Mouse (Mus musculus): ENCODE data around the gene Ccdc194. TPM values are rescaled to one million over a fixed set of nuclear protein-coding genes. Genes with fewer than 3 reads are reported as not detected.
A peak's percentile ranks its signal among the peaks of the same experiment; 100 is the strongest.
"Not testable (repeated sequence)": the region's sequence is repeated elsewhere in the genome, so short reads cannot be mapped to it uniquely, and the experiment has no call there.

Ccdc194 gene
- total and polyA plus RNA-seq, 2 experiments from 2014 or later, result 0.27 TPM; not detected in 1

DNA sequence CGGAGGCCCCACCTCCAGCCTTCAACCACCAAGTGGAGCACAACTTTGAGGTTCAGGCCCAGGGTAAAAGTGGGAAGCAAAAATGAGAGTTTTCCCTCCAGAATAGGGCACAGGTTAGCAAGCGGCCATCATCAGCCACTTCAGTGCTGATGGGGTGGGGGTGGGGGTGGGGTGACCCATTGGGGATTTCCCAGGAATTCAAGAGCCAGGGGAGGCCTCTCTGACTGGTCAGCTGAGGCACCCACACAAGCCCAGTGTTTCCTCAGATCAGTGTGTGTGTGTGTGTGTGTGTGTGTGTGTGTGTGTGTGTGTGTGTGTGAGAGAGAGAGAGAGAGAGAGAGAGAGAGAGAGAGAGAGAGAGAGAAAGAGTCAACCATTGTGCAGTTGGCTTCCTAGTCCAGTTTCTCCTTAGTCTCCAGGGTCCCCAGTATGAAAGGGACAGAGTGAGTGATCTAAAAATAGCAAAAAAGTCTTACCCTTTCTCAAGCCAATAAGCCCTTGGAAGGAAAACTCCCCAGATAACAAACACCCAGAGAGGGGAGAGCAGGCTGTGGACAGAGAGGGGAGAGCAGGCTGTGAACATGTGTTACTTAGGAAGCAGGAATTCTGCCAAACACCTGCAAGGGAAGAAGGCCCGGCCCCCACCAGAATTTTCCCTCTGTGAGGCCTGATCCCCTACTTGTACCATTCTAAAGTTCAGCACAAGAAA is 1.8 kb upstream of the Ccdc194 start:
- H3K4me3 ChIP-seq (ENCODE audit: low read depth, low read length), result no peak overlapping the region
- no peak for TF ChIP-seq CTCF (IDR thresholded peaks at IDR 0.05)
- H3K4me2 ChIP-seq (ENCODE audit: low read depth, low read length, poor library complexity, severe bottlenecking), result no peak overlapping the region
- no peaks in the 10 kb centered on the region for H3K9me3 ChIP-seq (ENCODE audit: low read length)
- ATAC-seq (ENCODE audit: low FRiP score) (no peak), DNase-seq (ENCODE audit: low spot score) (no peak)
- H3K9ac ChIP-seq (replicated peaks; ENCODE audit: low read length, poor library complexity, severe bottlenecking), result no peak overlapping the region
- no peaks in the 10 kb centered on the region for H3K36me3 ChIP-seq (ENCODE audit: insufficient read depth, low read length)
- 48% methylated on average over 3 of the region's 3 CpGs for WGBS
- no peaks in the 10 kb centered on the region for H3K4me1 ChIP-seq (ENCODE audit: insufficient read depth, low read length)
- H3K27me3 ChIP-seq (ENCODE audit: insufficient read depth, low read length), result peaks cover 17% of the 10 kb centered on the region
- H3K27ac ChIP-seq (ENCODE audit: low read depth, low read length), result no peak overlapping the region

DNA sequence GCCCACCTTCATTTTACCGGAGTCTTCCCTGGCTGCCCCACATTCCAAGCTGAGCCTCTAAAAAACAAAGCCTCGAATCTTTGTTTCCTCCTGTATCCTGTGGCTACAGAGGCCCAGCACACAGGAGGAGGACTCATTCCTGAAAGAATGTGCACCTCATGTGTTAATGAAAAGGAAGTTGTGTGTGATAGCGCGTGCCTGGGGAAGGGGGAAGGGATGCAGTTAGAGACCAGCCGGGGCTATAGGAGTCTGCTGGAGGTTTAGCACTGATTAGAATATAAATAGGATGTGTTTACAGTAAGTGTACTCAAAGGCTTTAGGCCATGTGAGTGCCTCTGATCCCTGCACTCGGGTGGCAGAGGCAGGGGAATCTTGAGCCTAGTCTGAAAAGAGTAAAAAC is 761 bp upstream of the Ccdc194 start:
- Histone ChIP-seq H3K9me3 (ENCODE audit: low read length) (no peaks in the 10 kb centered on the region), H3K27ac (ENCODE audit: low read depth, low read length) (no peak overlapping the region), H3K4me3 (ENCODE audit: low read depth, low read length) (no peak overlapping the region), H3K9ac (replicated peaks; ENCODE audit: low read length, poor library complexity, severe bottlenecking) (no peak overlapping the region), H3K4me1 (ENCODE audit: insufficient read depth, low read length) (no peaks in the 10 kb centered on the region), H3K4me2 (ENCODE audit: low read depth, low read length, poor library complexity, severe bottlenecking) (no peak overlapping the region), H3K27me3 (ENCODE audit: insufficient read depth, low read length) (peaks cover 17% of the 10 kb centered on the region), H3K36me3 (ENCODE audit: insufficient read depth, low read length) (no peaks in the 10 kb centered on the region)
- WGBS, result 14% methylated on average over 6 of the region's 6 CpGs
- ATAC-seq (ENCODE audit: low FRiP score) (no peak), DNase-seq (ENCODE audit: low spot score) (no peak)
- no peak for TF ChIP-seq CTCF (IDR thresholded peaks at IDR 0.05)

GRCm38 (mm10) chr8:71521634-71522033 is 3.9 kb downstream of the Ccdc194 start:
- Histone ChIP-seq H3K4me2 (ENCODE audit: low read depth, low read length, poor library complexity, severe bottlenecking) (peak overlapping the region; percentile 20; the same call in 1 of the 2 replicates), H3K4me1 (ENCODE audit: insufficient read depth, low read length) (no peaks in the 10 kb centered on the region), H3K4me3 (ENCODE audit: low read depth, low read length) (no peak overlapping the region), H3K9me3 (ENCODE audit: low read length) (no peaks in the 10 kb centered on the region), H3K27ac (ENCODE audit: low read depth, low read length) (no peak overlapping the region), H3K9ac (replicated peaks; ENCODE audit: low read length, poor library complexity, severe bottlenecking) (no peak overlapping the region), H3K36me3 (ENCODE audit: insufficient read depth, low read length) (no peaks in the 10 kb centered on the region), H3K27me3 (ENCODE audit: insufficient read depth, low read length) (peaks cover 15% of the 10 kb centered on the region; the same call in 1 of the 2 replicates)
- ATAC-seq (ENCODE audit: low FRiP score), result peak; percentile 90
- peak; percentile 95 for DNase-seq (ENCODE audit: low spot score)
- TF ChIP-seq CTCF (IDR thresholded peaks at IDR 0.05), result peak; percentile 92
- WGBS, result 4% methylated on average over 17 of the region's 17 CpGs

DNA sequence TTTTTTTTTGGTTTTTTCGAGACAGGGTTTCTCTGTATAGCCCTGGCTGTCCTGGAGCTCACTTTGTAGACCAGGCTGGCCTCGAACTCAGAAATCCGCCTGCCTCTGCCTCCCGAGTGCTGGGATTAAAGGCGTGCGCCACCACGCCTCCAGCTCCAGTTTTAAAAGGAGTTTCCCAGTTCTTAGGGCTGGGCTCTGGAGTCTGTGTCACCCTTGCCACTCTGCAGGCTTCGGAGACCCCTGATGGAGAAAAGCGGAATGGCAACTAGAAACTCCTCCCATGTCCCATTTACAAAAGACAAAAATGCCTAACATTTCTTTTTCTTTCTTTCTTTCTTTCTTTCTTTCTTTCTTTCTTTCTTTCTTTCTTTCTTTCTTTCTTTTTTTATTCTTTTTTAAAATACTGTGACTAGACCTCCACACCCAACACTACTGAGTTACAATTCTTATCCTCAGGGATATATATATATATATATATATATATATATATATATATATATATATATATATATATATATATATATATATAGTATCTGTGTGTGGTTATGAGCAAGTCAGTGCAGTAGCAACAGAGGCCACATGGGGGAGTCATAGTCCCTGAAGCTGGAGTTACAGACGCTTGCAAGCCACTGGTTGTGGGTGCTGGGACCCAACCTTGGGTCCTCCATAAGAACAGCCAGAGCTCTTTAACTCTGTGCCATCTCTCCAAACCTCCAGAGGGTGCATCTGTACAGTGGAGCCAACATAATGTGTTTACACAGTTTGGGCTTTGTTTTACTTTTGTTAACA is 6.3 kb downstream of the Ccdc194 start:
- H3K4me1 ChIP-seq (ENCODE audit: insufficient read depth, low read length), result not testable (repeated sequence)
- TF ChIP-seq CTCF (IDR thresholded peaks at IDR 0.05), result peak; percentile 70
- 42% methylated on average over 9 of the region's 10 CpGs for WGBS

DNA sequence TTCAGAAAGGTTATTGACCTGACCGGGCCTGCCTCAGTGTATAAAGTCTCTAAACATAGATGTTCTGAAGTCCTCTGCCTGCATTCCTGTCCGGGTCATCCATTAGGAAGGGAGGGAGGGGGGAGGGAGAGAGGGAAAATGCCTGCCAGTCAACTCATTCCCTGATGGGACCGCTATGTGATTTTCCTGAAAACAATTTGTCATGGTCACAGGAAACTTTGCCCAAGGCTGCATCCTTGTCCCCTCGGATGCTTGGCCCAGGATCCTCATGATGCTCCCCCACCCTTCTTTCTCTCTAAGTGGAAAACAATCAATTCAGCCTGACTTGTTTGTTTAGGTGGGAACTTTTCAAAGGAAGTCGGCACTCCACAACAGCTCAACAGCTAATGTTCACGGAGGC is 8.7 kb downstream of the Ccdc194 start:
- H3K9me3 ChIP-seq (ENCODE audit: low read length), result no peaks in the 10 kb centered on the region
- H3K4me2 ChIP-seq (ENCODE audit: low read depth, low read length, poor library complexity, severe bottlenecking), result no peak overlapping the region
- H3K4me3 ChIP-seq (ENCODE audit: low read depth, low read length), result no peak overlapping the region
- no peaks in the 10 kb centered on the region for H3K36me3 ChIP-seq (ENCODE audit: insufficient read depth, low read length)
- 0 out of 2 replicates have a peak, but pooled peaks cover 4% of the 10 kb centered on the region for H3K27me3 ChIP-seq (ENCODE audit: insufficient read depth, low read length)
- H3K4me1 ChIP-seq (ENCODE audit: insufficient read depth, low read length), result no peaks in the 10 kb centered on the region
- TF ChIP-seq CTCF (IDR thresholded peaks at IDR 0.05), result no peak
- no peak for ATAC-seq (ENCODE audit: low FRiP score)
- DNase-seq (ENCODE audit: low spot score), result no peak
- 24% methylated on average over 6 of the region's 6 CpGs for WGBS
- no peak overlapping the region for H3K27ac ChIP-seq (ENCODE audit: low read depth, low read length)
- no peak overlapping the region for H3K9ac ChIP-seq (replicated peaks; ENCODE audit: low read length, poor library complexity, severe bottlenecking)

More for the DNA sequence above, 6.3 kb downstream of the Ccdc194 start:
- H3K9ac ChIP-seq (replicated peaks; ENCODE audit: low read length, poor library complexity, severe bottlenecking); H3K27ac ChIP-seq (ENCODE audit: low read depth, low read length); H3K36me3 ChIP-seq (ENCODE audit: insufficient read depth, low read length); H3K9me3 ChIP-seq (ENCODE audit: low read length); H3K4me3 ChIP-seq (ENCODE audit: low read depth, low read length); ATAC-seq (ENCODE audit: low FRiP score); H3K4me2 ChIP-seq (ENCODE audit: low read depth, low read length, poor library complexity, severe bottlenecking); H3K27me3 ChIP-seq (ENCODE audit: insufficient read depth, low read length): not testable (repeated sequence)
- peak; percentile 78 for DNase-seq (ENCODE audit: low spot score)

GRCm38 (mm10) chr8:71515043-71515442 is 10.5 kb downstream of the Ccdc194 start:
- DNase-seq (ENCODE audit: low spot score) (no peak), ATAC-seq (ENCODE audit: low FRiP score) (no peak)
- no peak for TF ChIP-seq CTCF (IDR thresholded peaks at IDR 0.05)
- peaks cover 7% of the 10 kb centered on the region; the same call in 1 of the 2 replicates for H3K27me3 ChIP-seq (ENCODE audit: insufficient read depth, low read length)
- H3K36me3 ChIP-seq (ENCODE audit: insufficient read depth, low read length), result no peaks in the 10 kb centered on the region
- 71% methylated on average over 5 of the region's 5 CpGs for WGBS
- no peak overlapping the region for H3K27ac ChIP-seq (ENCODE audit: low read depth, low read length)
- no peak overlapping the region for H3K4me3 ChIP-seq (ENCODE audit: low read depth, low read length)
- no peak overlapping the region for H3K9ac ChIP-seq (replicated peaks; ENCODE audit: low read length, poor library complexity, severe bottlenecking)
- no peaks in the 10 kb centered on the region for H3K9me3 ChIP-seq (ENCODE audit: low read length)
- H3K4me1 ChIP-seq (ENCODE audit: insufficient read depth, low read length), result no peaks in the 10 kb centered on the region
- H3K4me2 ChIP-seq (ENCODE audit: low read depth, low read length, poor library complexity, severe bottlenecking), result no peak overlapping the region

Data from midbrain, postnatal 0 days (tissue).